Mouse (Mus musculus): ENCODE results near the gene Ndufb6. TPM values are rescaled to one million over a fixed set of nuclear protein-coding genes. Genes with fewer than 3 reads are reported as not detected.

Ndufb6 gene
- polyA plus RNA-seq (2014; fragmentation: Nextera tagmentation; extraction: Ambion mirVana), result 295 and 325 TPM in 2 replicates

DNA sequence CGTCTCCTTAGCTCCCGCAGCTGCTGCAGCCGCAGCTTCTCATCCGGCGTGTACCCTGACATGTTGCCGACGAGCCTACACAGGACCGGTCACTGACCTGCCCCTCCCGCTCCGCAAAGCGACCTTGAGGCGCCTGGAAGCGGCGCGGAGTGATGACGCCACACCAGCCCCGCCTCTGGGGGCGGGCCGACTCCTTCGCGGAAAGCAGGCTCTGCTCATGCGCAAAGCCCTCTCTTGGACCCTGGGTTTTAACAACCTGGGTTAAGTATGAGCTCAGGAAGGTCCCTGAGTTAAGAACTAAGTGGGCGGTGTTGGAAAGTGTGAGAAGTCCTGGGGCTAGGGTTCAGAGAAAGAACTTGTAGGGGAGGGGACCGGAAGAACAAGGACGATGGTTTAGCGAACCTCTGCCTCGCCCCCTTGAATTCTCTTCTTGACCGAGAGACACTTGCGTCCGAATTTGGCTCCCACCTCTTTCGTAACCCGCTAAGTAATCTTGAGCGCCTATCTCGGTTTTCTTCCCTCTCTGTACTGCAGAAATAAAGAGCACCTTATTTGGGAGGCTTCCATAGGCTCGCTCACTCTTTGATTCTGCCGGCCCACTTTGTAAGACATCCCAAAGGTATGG is at the start of gene Ndufb6:
Ndufb6 (minus strand) TSS at position 146 of the 625 bp plus-strand sequence.
- no peaks in the 10 kb centered on the region for H3K27me3 ChIP-seq (replicated peaks; ENCODE audit: control insufficient read depth, insufficient read depth, low read length)
- peak within 1 kb of the TSS; percentile 80 for H3K4me3 ChIP-seq (ENCODE audit: low read depth, low read length)
- H3K9ac ChIP-seq (ENCODE audit: low read length), result peak within 1 kb of the TSS; percentile 85
- DNase-seq (ENCODE audit: low spot score) (peak; percentile 96), ATAC-seq (peak; percentile 95)
- peaks cover 23% of the 10 kb centered on the region for H3K36me3 ChIP-seq (ENCODE audit: control insufficient read depth, insufficient read depth, low read length)
- H3K4me1 ChIP-seq (ENCODE audit: control insufficient read depth, insufficient read depth, low read length), result peaks cover 8% of the 10 kb centered on the region
- under 1% methylated on average over 36 of the region's 36 CpGs for WGBS
- no peaks in the 10 kb centered on the region for H3K9me3 ChIP-seq (replicated peaks; ENCODE audit: control insufficient read depth, low read length)
- no peak within 1 kb of the TSS for H3K27ac ChIP-seq (ENCODE audit: low read depth, low read length)
- peak within 1 kb of the TSS; percentile 82 for H3K4me2 ChIP-seq (ENCODE audit: low read length)

DNA sequence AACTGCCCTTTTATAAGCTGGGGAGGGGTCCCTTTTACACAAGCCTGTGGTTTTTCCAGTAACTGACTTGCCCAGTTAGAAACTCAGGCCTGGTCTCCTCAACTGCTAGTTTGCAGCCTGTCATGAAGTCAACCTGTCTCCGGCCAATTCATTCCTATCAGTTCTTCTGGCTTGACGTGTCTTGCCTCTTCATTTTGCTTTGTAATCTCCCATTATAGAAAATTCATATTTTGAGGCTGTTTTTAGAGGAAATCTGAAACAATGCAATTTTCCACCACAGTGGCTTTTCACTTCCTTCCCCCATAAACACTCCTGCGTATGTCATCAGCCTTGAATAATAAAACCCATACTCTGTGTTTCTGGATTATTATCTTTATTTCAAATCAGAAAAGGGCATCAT is 47.9 kb upstream of the Ndufb6 start:
- H3K36me3 ChIP-seq (ENCODE audit: control insufficient read depth, insufficient read depth, low read length), result no peaks in the 10 kb centered on the region
- no peaks in the 10 kb centered on the region for H3K27me3 ChIP-seq (replicated peaks; ENCODE audit: control insufficient read depth, insufficient read depth, low read length)
- DNase-seq (ENCODE audit: low spot score), result no peak
- WGBS, result 90% methylated on average over 3 of the region's 3 CpGs
- ATAC-seq, result no peak
- H3K9ac ChIP-seq (ENCODE audit: low read length), result no peak overlapping the region
- no peak overlapping the region for H3K27ac ChIP-seq (ENCODE audit: low read depth, low read length)
- H3K4me3 ChIP-seq (ENCODE audit: low read depth, low read length), result no peak overlapping the region
- H3K4me2 ChIP-seq (ENCODE audit: low read length), result no peak overlapping the region
- H3K9me3 ChIP-seq (replicated peaks; ENCODE audit: control insufficient read depth, low read length), result no peaks in the 10 kb centered on the region
- no peaks in the 10 kb centered on the region for H3K4me1 ChIP-seq (ENCODE audit: control insufficient read depth, insufficient read depth, low read length)

DNA sequence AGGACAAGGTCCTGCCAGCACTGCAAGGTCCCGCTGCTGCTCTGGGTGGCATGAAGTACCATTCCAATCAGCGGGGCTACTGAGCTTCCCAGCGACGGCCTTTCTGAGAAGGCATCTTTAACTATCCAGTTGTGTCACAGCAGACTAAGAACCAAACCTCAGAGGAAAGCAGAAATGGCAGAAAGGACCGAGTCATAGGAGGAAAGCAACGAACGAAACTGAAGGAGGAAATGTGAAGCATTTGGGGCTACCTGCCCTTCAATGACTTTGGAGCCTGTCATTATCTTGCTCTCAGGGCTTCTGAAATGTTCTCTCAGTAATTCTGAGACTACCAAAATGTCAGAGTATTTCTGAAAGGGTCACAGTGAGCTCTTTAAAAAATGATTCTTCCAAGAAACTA is 45.4 kb upstream of the Ndufb6 start:
- H3K4me2 ChIP-seq (ENCODE audit: low read length), result no peak overlapping the region

DNA sequence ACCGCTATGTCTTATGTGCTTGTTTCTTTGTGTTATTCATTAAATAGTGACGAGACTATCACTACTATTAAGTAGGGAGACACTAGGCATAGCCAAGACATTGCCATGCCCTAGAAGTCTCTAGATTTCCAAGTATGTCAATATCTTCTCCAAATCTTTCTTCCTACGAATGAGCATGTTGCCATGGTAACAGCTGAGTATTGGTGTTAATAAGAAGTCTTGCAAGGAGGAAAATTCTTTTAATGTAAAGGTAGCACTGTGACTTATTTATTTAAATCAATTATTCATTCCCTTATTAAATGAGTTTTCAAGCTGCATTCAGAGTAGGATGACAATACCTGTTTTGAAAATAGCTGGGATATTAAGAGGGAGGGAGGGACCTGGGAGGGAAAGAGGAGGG is 38.2 kb upstream of the Ndufb6 start:
- DNase-seq (ENCODE audit: low spot score), result peak; percentile 48
- no peak for ATAC-seq
- Histone ChIP-seq H3K36me3 (ENCODE audit: control insufficient read depth, insufficient read depth, low read length) (no peaks in the 10 kb centered on the region), H3K4me1 (ENCODE audit: control insufficient read depth, insufficient read depth, low read length) (no peaks in the 10 kb centered on the region), H3K9me3 (replicated peaks; ENCODE audit: control insufficient read depth, low read length) (no peaks in the 10 kb centered on the region), H3K27me3 (replicated peaks; ENCODE audit: control insufficient read depth, insufficient read depth, low read length) (no peaks in the 10 kb centered on the region), H3K9ac (ENCODE audit: low read length) (no peak overlapping the region), H3K4me3 (ENCODE audit: low read depth, low read length) (no peak overlapping the region), H3K4me2 (ENCODE audit: low read length) (no peak overlapping the region), H3K27ac (ENCODE audit: low read depth, low read length) (no peak overlapping the region)
- 76% methylated on average over 3 of the region's 3 CpGs for WGBS

More for the DNA sequence above, 45.4 kb upstream of the Ndufb6 start:
- H3K9ac ChIP-seq (ENCODE audit: low read length), result no peak overlapping the region
- H3K4me1 ChIP-seq (ENCODE audit: control insufficient read depth, insufficient read depth, low read length), result no peaks in the 10 kb centered on the region
- H3K4me3 ChIP-seq (ENCODE audit: low read depth, low read length), result no peak overlapping the region
- no peaks in the 10 kb centered on the region for H3K36me3 ChIP-seq (ENCODE audit: control insufficient read depth, insufficient read depth, low read length)
- ATAC-seq, result no peak
- no peaks in the 10 kb centered on the region for H3K9me3 ChIP-seq (replicated peaks; ENCODE audit: control insufficient read depth, low read length)
- WGBS, result 87% methylated on average over 7 of the region's 7 CpGs
- no peak for DNase-seq (ENCODE audit: low spot score)
- no peaks in the 10 kb centered on the region for H3K27me3 ChIP-seq (replicated peaks; ENCODE audit: control insufficient read depth, insufficient read depth, low read length)
- no peak overlapping the region for H3K27ac ChIP-seq (ENCODE audit: low read depth, low read length)

DNA sequence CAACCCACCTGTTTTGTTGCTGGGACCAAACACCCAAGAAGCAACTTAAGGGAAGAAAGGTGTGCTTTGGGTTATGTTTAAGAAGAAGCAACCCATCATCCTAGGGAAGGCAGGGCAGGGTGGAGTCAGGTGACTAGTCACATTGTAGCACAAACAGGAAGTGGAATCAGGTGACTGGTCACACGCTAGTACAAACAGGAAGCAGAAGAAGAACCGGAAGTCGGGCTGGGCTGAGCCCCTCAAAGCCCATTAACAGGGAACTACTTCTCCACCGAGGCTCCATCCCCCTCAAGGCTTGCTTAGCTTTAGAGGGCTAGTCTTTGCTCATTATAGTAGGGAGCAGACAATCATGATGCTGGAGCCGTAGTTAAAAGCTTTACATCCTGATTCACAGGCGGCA is 33.8 kb upstream of the Ndufb6 start:
- ATAC-seq (no peak), DNase-seq (ENCODE audit: low spot score) (no peak)
- H3K27me3 ChIP-seq (replicated peaks; ENCODE audit: control insufficient read depth, insufficient read depth, low read length), result no peaks in the 10 kb centered on the region
- no peaks in the 10 kb centered on the region for H3K9me3 ChIP-seq (replicated peaks; ENCODE audit: control insufficient read depth, low read length)
- H3K4me3 ChIP-seq (ENCODE audit: low read depth, low read length), result no peak overlapping the region
- H3K4me1 ChIP-seq (ENCODE audit: control insufficient read depth, insufficient read depth, low read length), result no peaks in the 10 kb centered on the region
- H3K9ac ChIP-seq (ENCODE audit: low read length), result no peak overlapping the region
- no peaks in the 10 kb centered on the region for H3K36me3 ChIP-seq (ENCODE audit: control insufficient read depth, insufficient read depth, low read length)
- H3K27ac ChIP-seq (ENCODE audit: low read depth, low read length), result no peak overlapping the region
- WGBS, result 88% methylated on average over 6 of the region's 6 CpGs
- H3K4me2 ChIP-seq (ENCODE audit: low read length), result no peak overlapping the region

DNA sequence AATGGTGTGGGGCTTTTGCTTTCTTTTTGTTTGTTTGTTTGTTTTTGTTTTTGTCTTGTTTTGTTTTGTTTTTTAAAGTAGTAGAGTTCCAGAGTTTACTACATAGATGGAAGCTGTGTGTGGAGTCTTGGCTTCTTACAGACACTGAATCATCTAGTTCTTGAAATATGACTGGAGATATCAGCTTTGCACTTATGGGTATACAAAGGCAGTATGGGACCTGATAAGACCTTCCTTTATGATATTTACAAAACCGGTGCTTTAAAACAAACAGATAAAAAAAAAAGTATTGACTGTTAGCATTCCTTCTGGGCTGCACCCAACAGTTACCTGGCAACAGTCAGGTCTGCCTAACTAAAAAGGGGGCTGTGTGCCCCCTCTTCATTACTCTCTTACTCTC is 33.0 kb upstream of the Ndufb6 start:
- DNase-seq (ENCODE audit: low spot score) (no peak), ATAC-seq (no peak)
- Histone ChIP-seq H3K4me1 (ENCODE audit: control insufficient read depth, insufficient read depth, low read length) (no peaks in the 10 kb centered on the region), H3K9me3 (replicated peaks; ENCODE audit: control insufficient read depth, low read length) (no peaks in the 10 kb centered on the region), H3K27ac (ENCODE audit: low read depth, low read length) (no peak overlapping the region), H3K27me3 (replicated peaks; ENCODE audit: control insufficient read depth, insufficient read depth, low read length) (no peaks in the 10 kb centered on the region), H3K9ac (ENCODE audit: low read length) (no peak overlapping the region), H3K4me3 (ENCODE audit: low read depth, low read length) (no peak overlapping the region), H3K4me2 (ENCODE audit: low read length) (no peak overlapping the region), H3K36me3 (ENCODE audit: control insufficient read depth, insufficient read depth, low read length) (no peaks in the 10 kb centered on the region)
- WGBS, result 94% methylated on average over 1 of the region's 1 CpGs

DNA sequence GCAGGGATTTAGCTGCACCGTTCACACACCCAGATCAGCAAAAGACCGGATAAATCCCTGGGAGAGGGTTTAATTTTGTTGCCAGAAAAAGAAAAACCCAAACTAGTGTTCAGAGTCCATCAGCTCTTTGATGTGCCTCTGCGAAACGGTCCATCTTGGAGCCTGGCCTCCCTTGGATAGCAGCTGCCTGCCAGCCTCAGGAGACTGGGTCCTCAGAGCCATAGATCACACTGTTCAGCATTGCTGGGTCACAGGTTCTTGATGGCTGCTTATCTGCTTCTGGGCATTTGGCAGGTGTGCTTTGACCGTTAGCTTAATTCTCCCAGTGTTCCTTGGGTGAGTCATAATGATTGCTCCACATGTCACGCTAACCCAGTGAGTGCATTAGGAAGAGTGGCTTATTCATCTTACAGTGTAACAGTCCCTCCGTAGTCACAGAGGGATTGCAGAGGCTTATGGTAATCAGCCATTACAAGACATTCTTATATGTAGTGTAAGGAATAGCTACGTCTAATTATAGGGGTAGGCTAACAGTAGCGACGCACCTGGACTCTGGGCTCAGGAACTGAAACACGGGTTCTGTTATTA is 31.7 kb upstream of the Ndufb6 start:
- 80% methylated on average over 11 of the region's 11 CpGs for WGBS
- Histone ChIP-seq H3K9ac (ENCODE audit: low read length) (no peak overlapping the region), H3K4me2 (ENCODE audit: low read length) (no peak overlapping the region), H3K27me3 (replicated peaks; ENCODE audit: control insufficient read depth, insufficient read depth, low read length) (no peaks in the 10 kb centered on the region), H3K4me1 (ENCODE audit: control insufficient read depth, insufficient read depth, low read length) (no peaks in the 10 kb centered on the region), H3K27ac (ENCODE audit: low read depth, low read length) (peak overlapping the region; percentile 27; the same call in 1 of the 2 replicates), H3K9me3 (replicated peaks; ENCODE audit: control insufficient read depth, low read length) (no peaks in the 10 kb centered on the region), H3K36me3 (ENCODE audit: control insufficient read depth, insufficient read depth, low read length) (no peaks in the 10 kb centered on the region), H3K4me3 (ENCODE audit: low read depth, low read length) (no peak overlapping the region)
- ATAC-seq, result no peak
- no peak for DNase-seq (ENCODE audit: low spot score)

DNA sequence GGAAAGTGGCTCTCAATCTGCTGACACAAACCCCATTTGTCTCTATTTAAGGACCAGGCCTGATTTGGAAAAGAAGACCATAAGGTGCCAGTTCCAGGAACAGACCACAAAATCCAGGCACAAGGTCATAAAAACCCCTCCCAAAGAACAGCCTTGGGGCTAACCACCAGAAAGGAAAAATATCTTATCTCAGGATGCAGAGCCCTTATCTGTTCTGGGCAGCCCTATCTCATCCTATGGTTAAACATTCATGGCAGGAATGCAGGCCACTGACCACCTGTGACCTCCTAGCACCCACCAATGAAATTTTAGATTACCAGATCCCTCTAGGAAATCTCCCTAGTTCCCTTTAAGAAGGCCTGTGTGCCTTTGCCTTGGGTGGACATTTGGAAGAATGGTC is 30.5 kb upstream of the Ndufb6 start:
- Histone ChIP-seq H3K4me1 (ENCODE audit: control insufficient read depth, insufficient read depth, low read length) (no peaks in the 10 kb centered on the region), H3K9me3 (replicated peaks; ENCODE audit: control insufficient read depth, low read length) (no peaks in the 10 kb centered on the region), H3K27ac (ENCODE audit: low read depth, low read length) (no peak overlapping the region), H3K9ac (ENCODE audit: low read length) (no peak overlapping the region), H3K4me3 (ENCODE audit: low read depth, low read length) (no peak overlapping the region), H3K27me3 (replicated peaks; ENCODE audit: control insufficient read depth, insufficient read depth, low read length) (no peaks in the 10 kb centered on the region), H3K36me3 (ENCODE audit: control insufficient read depth, insufficient read depth, low read length) (no peaks in the 10 kb centered on the region), H3K4me2 (ENCODE audit: low read length) (no peak overlapping the region)
- DNase-seq (ENCODE audit: low spot score) (no peak), ATAC-seq (no peak)

DNA sequence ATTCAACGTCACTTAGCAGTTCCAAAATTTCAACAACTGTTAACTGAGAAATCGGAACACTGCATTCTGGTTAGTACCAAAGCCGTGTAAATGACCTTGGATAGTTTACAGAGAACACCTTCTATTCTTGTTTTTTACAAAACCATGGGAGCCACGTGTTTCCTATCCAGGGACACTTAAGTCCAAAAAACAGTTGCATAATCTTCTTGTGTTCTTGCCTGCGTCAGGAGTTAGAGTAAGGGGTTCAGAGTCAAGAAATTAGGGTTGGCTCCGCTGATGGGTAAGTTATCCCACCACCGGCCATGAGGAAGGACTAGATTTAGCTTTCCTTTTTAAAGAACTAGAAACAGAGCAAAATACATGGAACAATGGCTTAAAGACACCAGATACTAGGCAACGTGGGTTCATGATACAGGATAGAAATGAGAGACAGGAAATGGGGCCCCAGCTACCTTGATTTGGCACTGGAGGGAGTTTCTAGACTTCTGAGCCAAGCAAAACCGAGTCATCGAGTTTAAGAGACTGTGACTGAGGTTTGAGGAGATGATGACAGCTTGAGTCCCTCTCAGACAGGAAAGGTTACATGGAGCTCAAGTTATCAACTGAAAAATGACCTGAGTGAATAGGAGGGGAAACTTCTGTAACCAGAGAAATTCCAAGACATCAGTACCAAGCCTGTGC is 23.4 kb upstream of the Ndufb6 start:
- Histone ChIP-seq H3K36me3 (ENCODE audit: control insufficient read depth, insufficient read depth, low read length) (no peaks in the 10 kb centered on the region), H3K4me1 (ENCODE audit: control insufficient read depth, insufficient read depth, low read length) (no peaks in the 10 kb centered on the region), H3K9me3 (replicated peaks; ENCODE audit: control insufficient read depth, low read length) (no peaks in the 10 kb centered on the region), H3K27ac (ENCODE audit: low read depth, low read length) (no peak overlapping the region), H3K9ac (ENCODE audit: low read length) (no peak overlapping the region), H3K27me3 (replicated peaks; ENCODE audit: control insufficient read depth, insufficient read depth, low read length) (no peaks in the 10 kb centered on the region), H3K4me3 (ENCODE audit: low read depth, low read length) (no peak overlapping the region), H3K4me2 (ENCODE audit: low read length) (no peak overlapping the region)
- 82% methylated on average over 10 of the region's 10 CpGs for WGBS
- DNase-seq (ENCODE audit: low spot score) (no peak), ATAC-seq (no peak)

Measured in forebrain, embryonic 14.5 days (tissue).